8 mouse cellular contexts compared by ENCODE assay signal in the genomic region with DNA sequence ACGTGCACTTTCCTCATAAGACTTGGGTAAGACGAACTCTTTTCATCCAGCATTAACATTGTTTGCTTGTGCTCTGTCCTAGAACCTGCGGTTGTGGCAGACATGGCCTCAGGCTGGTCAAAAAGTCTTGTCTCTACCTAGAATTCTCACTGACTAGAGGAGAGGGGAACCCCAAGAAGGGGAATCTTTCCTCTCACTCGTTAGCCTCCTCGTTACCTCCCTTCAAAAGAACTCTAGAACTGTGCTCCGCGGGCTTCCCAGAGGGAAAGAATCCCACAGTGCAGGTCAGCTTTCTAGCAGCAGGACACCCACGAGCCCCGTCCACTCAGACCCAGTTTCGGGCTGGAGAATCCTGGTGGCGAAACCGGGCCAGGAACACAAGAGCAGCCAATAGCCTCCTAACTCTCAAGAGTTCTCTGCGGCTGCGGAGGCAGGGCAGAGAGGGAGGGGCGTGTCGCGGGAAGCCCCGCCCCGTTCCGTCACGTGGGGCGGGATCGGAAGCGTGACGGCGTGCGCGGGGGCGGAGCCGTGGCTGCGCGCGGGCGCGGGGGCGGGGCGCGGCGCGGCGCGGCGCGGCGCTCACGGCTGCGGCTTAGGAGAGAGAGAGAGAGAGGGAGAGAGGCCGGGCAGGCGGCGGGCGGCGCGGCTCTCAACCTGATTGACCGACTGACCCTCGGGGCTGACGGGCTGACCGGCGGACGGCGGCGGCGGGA. TPM values are rescaled to one million over a fixed set of nuclear protein-coding genes. Genes with fewer than 3 reads are reported as not detected.
DNase-seq lines count a peak whose midpoint lies in the region; ATAC-seq and TF ChIP-seq lines count a peak whose summit lies in the region.

A gene (plus strand): TSS at position 553 of the 713 bp plus-strand sequence.

- TF ChIP-seq CTCF in gastrocnemius, adult 2 months (IDR thresholded peaks at IDR 0.05), result peak; percentile 35; the same call in 1 of the 2 replicates
- peak; percentile 57 for TF ChIP-seq CTCF in hindbrain, postnatal 0 days (IDR thresholded peaks at IDR 0.05; ENCODE audit: low read depth)
- peak; percentile 40 for TF ChIP-seq CTCF in left cerebral cortex, adult 2 months (IDR thresholded peaks at IDR 0.05)

- peak; percentile 85 for DNase-seq in ZHBTc4 (ENCODE audit: low read depth, low spot score)
- peak; percentile 96 for DNase-seq in gastrocnemius, adult 2 months
- DNase-seq in hindbrain, postnatal 0 days (ENCODE audit: low spot score), result peak; percentile 96
- peak; percentile 94 to 96 for DNase-seq in left cerebral cortex, adult 2 months (ENCODE audit: extremely low spot score in 1 of 2, low spot score in 2 of 2)
- peak; percentile 90 to 95 for DNase-seq in right cerebral cortex, adult 2 months (ENCODE audit: low spot score in 2 of 2)
- DNase-seq in urinary bladder, postnatal 14 days (ENCODE audit: low spot score), result peak; percentile 95

- peak within 1 kb of the TSS; percentile 87 for H3K4me3 ChIP-seq in gastrocnemius, adult 2 months
- H3K4me3 ChIP-seq in hindbrain, postnatal 0 days (ENCODE audit: low read length), result peak within 1 kb of the TSS; percentile 87
- H3K4me3 ChIP-seq in left cerebral cortex, adult 2 months, result peak within 1 kb of the TSS; percentile 76

- peaks cover 8% of the 10 kb centered on the region; the same call in 1 of the 2 replicates for H3K4me1 ChIP-seq in hindbrain, postnatal 0 days (ENCODE audit: insufficient read depth, low read length)

- peak within 1 kb of the TSS; percentile 83 for H3K4me2 ChIP-seq in hindbrain, postnatal 0 days (ENCODE audit: low read depth, low read length)

- H3K9me3 ChIP-seq in hindbrain, postnatal 0 days (ENCODE audit: low read length), result no peaks in the 10 kb centered on the region

- ATAC-seq in common myeloid progenitor, adult 5-6 weeks (replicated peaks; ENCODE audit: low read depth, poor library complexity, severe bottlenecking), result peak; percentile 78
- ATAC-seq in hindbrain, postnatal 0 days, result peak; percentile 98
- peak; percentile 87 for ATAC-seq in megakaryocyte, adult 5-6 weeks (ENCODE audit: poor library complexity, severe bottlenecking)

- under 1% methylated on average over 41 of the region's 62 CpGs for WGBS in hindbrain, postnatal 0 days

- peak within 1 kb of the TSS; percentile 90 for H3K27ac ChIP-seq in gastrocnemius, adult 2 months
- peak within 1 kb of the TSS; percentile 90 for H3K27ac ChIP-seq in hindbrain, postnatal 0 days
- H3K27ac ChIP-seq in left cerebral cortex, adult 2 months, result peak within 1 kb of the TSS; percentile 87

- intact Hi-C loops in gastrocnemius, adult 2 months (cut with DNase I), result loop anchor here (2.0 to 5.0 kb wide), 2 partner anchors 74 to 162 kb away; no protein-coding TSS in a partner anchor
- intact Hi-C loops in left cerebral cortex, adult 2 months (cut with DNase I), result loop anchor here (2.0 to 5.0 kb wide), 2 partner anchors 74 to 462 kb away; no protein-coding TSS in a partner anchor

- H3K27me3 ChIP-seq in hindbrain, postnatal 0 days (ENCODE audit: insufficient read depth, low read length), result no peaks in the 10 kb centered on the region

- H3K9ac ChIP-seq in hindbrain, postnatal 0 days (replicated peaks; ENCODE audit: low read length), result peak within 1 kb of the TSS; percentile 88

- H3K36me3 ChIP-seq in hindbrain, postnatal 0 days (ENCODE audit: insufficient read depth, low read length), result no peaks in the 10 kb centered on the region

RNA-seq across cellular contexts. Expression of the gene that starts here (rescaled TPM):
- 66.6 and 76.2 TPM in 2 replicates for total RNA-seq in common myeloid progenitor, adult 5-6 weeks (2017)
- total RNA-seq in gastrocnemius, adult 2 months (2021), result 1 to 10 TPM; 1.8 to 2.6 TPM
- total RNA-seq in hindbrain, postnatal 0 days (2014; rRNA removed), result 42.9 and 47.8 TPM in 2 replicates
- 18.7 and 20.2 TPM in 2 replicates for polyA plus RNA-seq in hindbrain, postnatal 0 days (2015; fragmentation: Nextera tagmentation; extraction: Ambion mirVana)
- total RNA-seq in left cerebral cortex, adult 2 months (2021), result 10 to 100 TPM; 23.2 to 24.2 TPM
- 28.1 and 30.8 TPM in 2 replicates for total RNA-seq in megakaryocyte, adult 5-6 weeks (2015)
- 43.8 and 59.8 TPM in 2 replicates for total RNA-seq in megakaryocyte, adult 5-6 weeks (2017)

Comparison
In these comparisons a context has a peak if more than half of its experiments do, and no peak if none do; other contexts are left out.
1. Peak in every context shown above with its lines: DNase-seq, ATAC-seq, H3K4me3 ChIP-seq and H3K27ac ChIP-seq.
2. RNA of the gene that starts here (total RNA-seq): 66.6 to 76.2 TPM in common myeloid progenitor, adult 5-6 weeks, 28.1 to 59.8 TPM in megakaryocyte, adult 5-6 weeks, 42.9 to 47.8 TPM in hindbrain, postnatal 0 days and 23.2 to 24.2 TPM in left cerebral cortex, adult 2 months; 1.8 to 2.6 TPM in gastrocnemius, adult 2 months; every median in the first group is over 4 times any median in the second.